Mouse (Mus musculus): ENCODE measurements around the gene Gdpgp1.
A peak's percentile ranks its signal among the peaks of the same experiment; 100 is the strongest.

DNA sequence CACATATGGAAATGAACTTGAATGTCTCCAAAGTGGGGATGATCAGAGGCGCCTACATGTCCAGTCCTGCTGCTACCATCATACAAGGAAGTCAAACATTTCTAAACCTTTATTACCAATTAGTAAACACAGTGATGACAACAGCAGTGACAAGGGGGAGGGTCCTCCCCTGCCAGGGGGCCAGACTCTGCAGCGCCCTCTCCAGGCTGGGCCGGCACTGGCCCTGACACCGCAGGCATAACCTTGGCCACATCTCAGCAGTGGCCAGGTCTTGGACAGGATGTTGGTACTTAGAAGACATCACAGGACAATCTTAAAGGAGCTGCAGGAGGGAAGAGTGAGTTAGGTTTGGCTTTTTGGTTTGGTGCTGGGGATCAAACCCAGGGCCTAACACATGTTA lies 5.6 kb upstream of the Gdpgp1 start:
- TF ChIP-seq CTCF (IDR thresholded peaks at IDR 0.05 in 2 of 3, conservative IDR thresholded peaks at IDR 0.05 in 1 of 3; ENCODE audit: control insufficient read depth in 1 of 3, insufficient read depth in 1 of 3, low read depth in 2 of 3, low read length in 3 of 3, poor library complexity in 1 of 3, severe bottlenecking in 1 of 3), result peak; percentile 35 to 56 (median 45); a peak in 5 of 6 replicates
- no peak for TF ChIP-seq TCF12 (IDR thresholded peaks at IDR 0.05; ENCODE audit: low read depth, low read length)
- no peak for TF ChIP-seq ZKSCAN1 (IDR thresholded peaks at IDR 0.05; ENCODE audit: low read depth, low read length)

Measured in MEL (cell line).